Mouse (Mus musculus): Measurements from ENCODE around the gene Coq8b. TPM values are rescaled to one million over a fixed set of nuclear protein-coding genes. Genes with fewer than 3 reads are reported as not detected.

Coq8b gene
- total RNA-seq (2021), result 74.4 and 90.3 TPM in 2 replicates
- long read RNA-seq, transcript Coq8b-201 (15 exons, 2,181 nt), result major isoform, 98 of 119 reads
- long read RNA-seq, partial matches to known transcripts, result 11 of 119 reads
- long read RNA-seq, other reads (novel, unspliced or antisense), result 8 of 119 reads

DNA sequence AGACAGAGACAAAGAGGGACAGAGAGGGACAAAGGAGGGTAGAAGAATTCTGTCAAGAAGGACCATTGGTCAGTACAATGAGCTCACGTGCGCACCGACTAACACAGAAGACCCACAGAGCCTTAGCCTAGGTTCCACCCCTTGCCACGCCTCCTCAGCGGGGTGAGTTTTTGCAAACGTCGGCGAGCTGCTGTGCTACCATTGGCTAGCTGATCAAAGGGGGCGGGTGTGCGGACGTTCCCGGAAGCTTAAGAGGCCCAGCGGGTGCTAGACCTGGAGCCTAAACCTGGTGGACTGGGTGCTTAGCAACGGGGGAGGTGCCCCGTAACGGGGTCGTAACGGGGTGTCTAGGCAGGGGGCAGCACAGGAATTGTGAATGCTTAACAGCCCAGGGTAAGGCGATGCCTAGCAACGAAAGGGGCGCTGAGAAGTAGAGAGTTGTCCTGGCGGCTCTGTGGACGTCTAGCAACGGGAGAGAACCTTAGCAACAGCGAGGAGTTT is at the start of gene Coq8b:
TSS of gene Coq8b (plus strand) at position 243 of the 501 bp plus-strand sequence.
- peak; percentile 93 for DNase-seq

DNA sequence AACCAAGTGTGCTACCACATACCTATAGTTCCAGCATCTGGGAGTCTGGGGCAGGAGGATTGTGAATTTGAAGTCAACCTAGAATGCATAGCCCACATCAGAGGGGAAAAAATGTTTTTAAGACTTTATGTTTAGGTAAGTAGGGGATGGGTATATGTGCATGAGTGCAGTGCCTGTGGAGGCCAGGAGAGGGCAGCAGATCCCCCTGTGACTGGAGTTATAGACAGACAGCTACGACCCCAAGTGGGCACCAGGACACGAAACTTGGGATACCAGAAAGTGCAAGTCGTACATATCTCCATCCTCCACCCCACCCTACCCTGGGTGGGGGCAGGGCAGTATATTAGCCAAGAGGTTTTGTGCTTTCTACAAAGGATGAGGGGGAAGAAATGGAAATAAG is 47.9 kb upstream of the Coq8b start:
- DNase-seq, result peak; percentile 48

DNA sequence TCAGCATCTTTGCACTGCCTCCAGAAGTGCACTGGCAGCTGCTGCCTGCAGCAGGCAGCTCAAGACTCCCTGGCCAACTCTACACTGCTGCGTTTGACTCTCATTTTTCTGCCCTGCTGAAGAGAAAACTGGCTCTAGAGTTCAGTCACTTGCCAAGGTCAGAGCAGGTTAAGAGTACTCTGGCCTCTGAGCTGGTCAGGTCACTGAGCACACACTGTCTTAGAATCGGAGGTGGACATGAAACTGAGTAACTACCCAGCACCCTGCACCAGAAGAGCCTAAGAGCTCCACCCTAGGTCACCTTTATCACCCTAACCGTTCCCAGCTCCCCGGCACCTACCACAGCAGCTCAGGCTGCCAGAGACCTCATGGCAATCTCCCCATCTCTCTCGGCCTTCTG is 46.8 kb upstream of the Coq8b start:
- no peak for DNase-seq

DNA sequence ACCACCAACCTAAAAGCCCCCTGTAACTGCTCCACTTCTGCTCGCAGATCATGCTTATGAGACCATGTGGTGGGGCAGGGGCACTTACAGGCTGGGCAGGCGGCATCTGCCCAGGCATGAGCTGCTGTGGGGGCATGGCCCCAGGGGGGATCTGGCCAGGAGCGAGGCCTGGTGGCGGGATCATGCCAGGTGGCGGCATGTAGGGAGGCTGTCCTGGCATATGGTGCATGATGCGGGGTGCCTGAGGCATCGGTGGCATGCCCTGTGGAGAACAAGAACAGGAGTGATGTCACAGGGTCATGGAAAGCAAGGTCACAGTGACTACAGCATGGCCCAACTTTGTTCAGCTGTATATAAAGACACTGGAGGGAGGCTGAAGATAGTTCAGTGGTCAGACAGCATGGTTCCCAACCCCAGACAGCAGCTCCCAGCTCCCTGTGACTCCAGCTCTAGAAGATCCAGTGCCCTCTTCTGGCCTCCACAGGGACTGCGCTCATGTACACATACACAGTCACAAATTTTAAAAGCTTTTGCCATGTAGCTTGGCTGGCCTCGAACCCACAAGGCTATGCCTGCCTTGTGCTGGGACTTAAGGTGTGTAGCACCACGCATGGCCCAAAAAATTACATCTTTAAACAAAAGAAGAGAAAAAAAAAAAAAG is 43.4 kb upstream of the Coq8b start:
- DNase-seq, result no peak

DNA sequence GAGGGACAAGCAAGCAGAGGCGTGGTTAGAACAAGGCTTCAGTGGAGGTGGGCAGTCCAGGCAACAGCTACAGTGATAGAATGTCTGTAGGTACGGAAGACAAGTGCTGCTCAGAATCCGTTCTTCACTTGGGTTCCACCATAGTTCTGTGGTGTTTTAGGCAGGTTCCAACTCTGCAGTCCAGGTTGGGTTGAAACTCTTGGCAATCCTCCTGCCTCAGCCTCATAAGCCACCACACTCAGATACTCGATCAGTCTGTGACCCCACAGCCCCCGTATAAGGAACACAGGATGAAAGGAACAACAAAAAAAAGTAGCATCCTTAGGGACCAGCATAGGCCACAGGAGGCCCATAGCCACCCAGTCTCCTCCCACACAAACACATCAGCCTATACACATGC is 40.4 kb upstream of the Coq8b start:
- no peak for DNase-seq

DNA sequence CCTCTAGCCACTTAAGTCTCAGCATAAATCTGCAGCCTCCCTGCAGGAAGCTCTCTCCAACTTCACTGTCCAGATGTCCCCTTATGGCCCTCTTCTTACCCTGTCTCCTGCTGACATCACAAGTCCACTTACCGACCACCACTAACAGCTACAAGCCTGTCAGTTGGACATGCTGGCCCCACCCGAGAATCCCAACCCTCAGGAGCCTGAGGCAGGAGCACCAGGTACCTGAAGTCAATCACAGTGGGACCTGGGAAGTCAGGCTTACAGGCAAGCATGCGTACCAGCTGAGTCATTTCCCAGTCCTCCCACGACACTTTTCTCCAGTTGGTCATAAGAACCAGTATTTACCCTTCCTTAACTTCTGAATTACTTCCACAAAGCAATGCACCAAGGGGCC is 39.1 kb upstream of the Coq8b start:
- no peak for DNase-seq

DNA sequence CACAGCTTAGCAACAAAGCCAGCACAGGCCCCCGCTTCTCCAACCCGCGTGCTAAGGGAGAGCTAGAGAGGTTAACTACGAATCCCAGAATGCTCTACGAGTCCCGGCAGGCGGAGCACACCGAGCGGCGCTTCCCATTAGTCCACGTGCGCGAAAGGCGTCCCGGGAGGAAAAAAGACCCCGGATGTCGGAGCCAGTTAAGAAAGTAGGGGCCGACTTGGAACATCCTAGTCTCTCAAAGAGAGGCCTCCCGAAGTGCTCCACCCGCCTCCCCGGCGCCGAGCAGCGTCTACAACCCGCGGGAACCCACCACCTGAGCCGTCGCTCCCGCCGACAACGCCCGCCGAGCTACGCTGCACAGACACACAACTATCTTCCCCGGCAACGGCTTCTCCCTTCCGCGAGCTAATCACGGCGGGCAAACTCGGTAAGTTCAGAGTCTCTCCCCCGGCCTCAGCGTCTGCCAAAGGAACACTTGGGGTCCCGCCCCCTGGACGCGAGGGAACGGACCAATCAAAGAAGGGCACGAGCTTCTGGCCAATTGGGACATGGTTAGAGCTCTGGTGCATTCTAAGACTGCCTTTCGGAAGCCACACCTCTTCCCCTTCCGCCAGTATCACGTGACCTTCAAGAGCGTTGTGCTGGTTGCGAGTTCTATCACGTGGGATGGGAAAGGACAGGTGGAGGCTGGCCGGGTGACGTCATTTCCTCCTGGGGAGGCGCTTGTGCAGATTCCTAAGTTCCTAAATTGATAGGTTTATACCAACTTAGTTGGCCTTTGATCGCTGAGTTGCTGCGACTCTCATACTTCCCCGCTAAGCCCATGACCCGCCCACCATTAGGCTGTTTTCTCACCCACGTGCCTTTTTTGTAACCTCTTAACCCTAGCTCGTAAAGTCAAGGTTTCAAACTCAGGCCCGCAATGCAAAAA is 36.9 kb upstream of the Coq8b start, which contains the start of the genes BC024978 and Snrpa:
TSS of gene BC024978 (plus strand) at position 101 of the 931 bp plus-strand sequence.
TSS of gene Snrpa (minus strand) at position 591 of the 931 bp plus-strand sequence.
- peak; percentile 92 for DNase-seq

DNA sequence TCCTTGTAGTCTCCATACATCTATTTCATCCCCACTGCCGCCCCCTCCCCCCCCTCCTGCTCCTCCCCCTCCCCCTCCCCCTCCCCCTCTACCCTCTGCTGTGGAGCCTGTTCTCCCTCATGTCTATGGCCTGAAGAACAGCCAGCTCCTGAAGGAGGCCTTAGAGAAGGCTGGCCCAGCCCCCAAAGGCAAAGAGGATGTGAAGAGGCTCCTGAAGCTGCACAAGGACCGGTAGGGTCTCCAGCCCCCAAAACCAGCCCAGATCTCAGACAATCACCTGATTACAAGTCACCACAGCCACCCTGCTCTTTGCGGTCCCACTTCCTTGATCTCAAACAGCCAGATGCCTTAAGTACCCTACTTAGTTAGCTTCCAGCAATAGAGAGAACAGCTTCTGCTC is 35.7 kb upstream of the Coq8b start:
- DNase-seq, result no peak

DNA sequence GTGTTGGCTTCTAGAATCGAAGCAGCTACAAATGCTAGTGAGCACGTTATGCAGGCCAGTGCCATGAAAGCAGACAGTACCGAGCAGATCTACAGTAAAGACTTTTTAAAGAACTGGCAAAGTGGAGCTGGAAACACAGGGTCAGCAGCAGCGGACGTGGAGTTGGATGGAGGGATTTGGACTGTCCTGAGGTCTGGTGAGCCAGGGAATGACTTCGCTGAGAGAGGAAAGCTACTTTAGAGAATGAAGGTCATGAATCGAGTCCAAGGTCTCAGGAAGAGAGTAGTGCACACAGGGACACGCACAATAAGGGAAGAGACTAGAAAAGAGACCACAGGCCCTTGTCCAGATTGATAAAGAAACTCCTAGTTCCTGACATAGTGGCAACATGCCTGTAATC is 35.2 kb upstream of the Coq8b start:
- no peak for DNase-seq

DNA sequence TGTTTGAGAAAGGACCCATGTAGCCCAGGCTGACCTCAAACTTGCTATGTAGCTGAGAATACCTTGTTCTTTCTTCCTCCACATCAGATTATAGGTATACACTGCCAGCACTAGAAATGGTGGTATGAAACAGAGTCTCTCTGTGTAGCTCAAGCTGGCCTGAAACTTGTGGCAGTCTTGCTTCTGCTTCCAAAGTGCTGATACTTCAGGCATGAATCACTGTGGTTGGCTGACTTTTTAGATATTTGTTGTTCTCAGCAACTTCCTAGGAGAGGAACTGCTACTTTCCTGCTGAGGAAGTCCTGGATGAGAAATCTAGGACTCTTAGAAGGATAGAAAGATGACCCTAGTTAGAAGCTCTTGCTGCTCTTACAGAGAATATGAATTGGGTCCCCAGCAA is 34.5 kb upstream of the Coq8b start:
- DNase-seq, result no peak

DNA sequence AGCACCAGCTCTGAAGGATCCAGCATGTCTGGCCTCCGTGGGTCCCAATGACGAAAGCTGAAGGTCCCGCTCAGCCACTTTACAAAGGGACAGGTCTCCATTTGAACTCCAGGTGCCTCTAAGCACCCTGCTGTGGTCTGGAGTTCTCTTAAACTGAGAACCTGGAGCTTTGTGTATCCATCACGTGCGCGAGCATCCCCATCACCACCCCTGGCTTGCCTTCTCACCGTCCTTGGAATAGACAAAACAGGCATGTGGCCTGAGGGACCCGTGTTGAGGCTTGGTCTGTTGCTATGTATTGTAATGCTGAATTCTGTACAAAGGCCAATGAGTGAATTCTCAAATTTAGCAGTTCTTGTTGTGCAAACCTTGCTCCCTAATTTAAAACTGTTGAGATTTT is 34.0 kb upstream of the Coq8b start:
- DNase-seq, result no peak

DNA sequence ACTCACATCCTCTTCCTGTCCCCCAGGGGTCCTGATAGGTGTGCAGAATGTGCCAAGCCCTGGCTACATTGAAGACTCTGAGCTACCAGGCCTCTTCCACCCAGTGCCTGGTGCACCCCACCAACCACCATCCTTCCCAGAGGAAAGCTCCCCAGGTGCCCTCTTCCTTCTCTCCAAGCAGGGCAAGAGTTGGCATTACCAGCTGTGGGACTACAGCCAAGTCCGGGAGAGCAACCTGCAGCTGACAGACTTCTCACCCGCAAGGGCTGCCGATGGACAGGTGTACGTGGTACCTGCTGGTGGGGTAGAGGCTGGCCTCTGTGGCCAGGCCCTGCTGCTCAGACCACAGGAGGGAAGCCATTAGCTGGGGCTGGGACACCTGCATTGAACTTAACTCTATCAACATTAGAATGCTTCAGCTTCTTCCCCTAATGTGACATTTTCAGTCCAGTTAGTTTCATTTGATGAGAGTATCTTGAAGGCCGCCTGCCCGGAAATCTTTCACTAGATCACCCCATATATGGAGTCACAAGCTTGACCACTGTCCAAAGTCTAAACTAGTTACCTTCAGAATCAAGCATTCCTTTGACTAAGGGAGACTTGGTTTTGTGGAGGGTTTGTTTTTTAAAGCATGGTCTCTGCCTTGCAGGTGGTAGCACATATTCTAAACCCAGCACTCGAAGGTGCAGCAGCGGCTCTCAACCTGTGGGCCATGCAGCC is 28.9 kb upstream of the Coq8b start:
- no peak for DNase-seq

DNA sequence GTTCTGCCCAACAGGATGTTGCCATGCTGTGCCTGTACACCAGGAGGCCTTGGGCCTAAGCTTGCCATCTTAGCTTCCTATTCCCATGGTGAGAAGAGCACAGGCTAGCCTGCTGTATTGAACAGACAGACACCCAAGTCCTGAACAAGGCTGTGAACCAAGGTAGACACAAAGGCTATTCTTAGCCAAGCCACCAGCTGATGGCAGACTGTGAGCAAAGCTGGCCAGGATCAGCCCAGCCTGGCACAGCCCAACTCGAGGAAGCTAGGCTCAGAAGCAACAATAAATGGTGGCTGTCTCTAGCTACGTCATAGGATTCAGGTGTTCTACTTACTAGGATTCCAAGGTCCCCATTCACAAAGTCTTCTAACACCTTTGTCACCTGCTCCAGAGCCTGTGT is 20.2 kb upstream of the Coq8b start:
- DNase-seq, result no peak

DNA sequence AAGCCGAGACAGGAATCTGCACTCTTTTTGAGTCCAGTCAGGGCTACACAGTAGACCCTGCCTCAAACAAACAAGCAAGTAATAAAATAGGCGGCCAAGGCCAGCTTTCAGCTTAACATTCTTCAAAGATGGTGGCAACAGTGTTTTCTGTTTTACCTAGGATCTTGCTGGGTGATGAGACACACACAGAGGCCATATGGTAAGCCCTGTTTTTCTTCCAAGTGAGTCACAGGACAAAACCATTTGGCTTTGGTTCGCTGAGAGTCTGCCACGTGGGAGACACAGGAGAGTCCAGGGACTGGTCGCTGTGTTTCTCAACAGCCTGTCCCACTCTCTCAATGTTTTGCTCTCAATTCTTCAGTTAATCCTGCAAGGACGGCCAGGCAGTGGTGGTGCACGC is 14.2 kb upstream of the Coq8b start:
- DNase-seq, result no peak

DNA sequence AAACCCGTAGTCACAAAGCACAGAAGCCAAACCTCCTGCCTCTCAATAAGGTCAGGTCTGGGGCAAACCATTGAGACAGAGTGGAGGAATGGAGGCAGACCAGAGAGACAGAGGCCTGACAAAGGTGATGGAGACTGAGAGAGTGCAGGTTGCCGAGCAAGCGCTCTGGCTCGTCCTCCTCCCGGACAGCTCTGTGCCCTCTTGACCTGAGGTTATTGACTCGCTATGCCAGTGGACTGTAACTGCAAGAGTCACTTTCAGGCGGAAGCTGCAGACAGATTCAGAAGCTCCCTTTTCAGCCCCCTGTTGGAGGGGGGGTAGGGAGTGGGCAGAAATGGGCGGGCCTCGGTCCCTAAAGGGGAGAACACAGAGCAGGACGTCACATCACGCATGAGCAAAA is 12.9 kb upstream of the Coq8b start:
- no peak for DNase-seq

DNA sequence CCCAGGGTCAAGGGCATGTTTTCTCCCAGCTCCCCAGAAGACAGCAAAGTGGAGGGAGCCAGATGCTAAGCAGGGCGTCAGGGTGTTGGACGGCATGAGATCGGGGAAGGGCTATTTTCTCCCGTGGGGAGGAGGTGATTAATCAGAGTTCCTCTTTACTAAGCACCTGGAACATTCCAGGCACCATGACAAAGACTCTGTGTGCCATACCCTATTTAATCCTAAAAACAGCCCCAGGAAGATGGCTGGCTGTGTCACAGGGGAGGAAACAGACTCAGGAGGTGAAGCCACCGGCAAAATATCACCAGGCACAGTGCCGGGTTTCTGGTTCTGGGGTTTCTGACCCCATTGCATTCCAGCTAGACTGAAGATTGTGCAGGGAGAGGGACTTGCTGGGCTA is 10.9 kb upstream of the Coq8b start:
- DNase-seq, result no peak

DNA sequence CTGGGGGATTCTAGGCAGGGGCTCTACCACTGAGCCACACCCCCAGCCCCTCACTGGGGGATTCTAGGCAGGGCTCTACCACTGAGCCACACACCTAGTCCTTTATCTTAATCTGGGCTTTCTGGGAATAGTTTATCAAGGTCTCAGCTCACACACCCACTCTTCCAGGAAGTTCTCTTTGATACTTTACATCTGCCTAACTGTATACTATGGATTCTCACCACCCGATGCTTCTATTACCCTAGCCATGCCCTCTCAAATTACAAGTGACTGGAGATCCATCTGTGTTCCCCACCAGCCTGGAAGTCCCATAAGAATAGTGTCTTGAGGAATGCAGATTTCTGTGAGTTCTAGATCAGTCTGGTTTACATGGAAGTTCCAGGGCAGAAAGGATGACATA is 10.3 kb upstream of the Coq8b start:
- no peak for DNase-seq

DNA sequence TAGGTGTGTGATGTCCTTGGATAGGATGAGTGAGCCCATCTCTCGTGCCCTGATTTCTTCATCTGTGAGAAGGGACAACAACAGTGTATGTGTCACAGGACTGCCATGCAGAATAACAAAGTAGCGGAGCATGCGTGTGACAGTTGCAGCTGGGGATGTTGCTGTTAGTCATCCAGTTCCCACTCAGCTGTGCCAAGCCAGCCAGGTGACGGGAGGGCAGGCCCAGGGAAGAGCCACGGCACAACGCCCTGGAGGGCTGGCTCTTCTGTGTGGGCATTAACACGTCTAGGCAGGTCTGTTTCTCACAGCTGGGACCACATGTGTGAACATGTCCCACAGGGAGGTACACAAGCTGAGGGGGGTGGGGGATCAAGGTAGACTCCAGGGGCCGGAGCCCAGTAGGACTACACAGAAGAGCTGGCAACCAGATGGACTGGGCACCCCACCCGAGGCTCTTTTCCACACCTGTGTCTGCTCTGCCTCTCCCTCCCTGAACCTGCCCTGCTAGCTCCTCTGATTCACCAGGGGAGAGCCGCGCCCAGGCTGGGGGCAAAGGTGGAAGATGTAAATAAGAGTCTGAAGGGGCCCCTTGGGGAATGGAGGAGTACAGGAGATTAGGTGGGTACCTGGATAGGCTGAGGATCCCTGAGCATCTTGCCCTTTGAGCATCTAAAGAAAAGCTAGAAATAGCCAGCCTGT is 7.8 kb upstream of the Coq8b start:
- DNase-seq, result peak; percentile 57

DNA sequence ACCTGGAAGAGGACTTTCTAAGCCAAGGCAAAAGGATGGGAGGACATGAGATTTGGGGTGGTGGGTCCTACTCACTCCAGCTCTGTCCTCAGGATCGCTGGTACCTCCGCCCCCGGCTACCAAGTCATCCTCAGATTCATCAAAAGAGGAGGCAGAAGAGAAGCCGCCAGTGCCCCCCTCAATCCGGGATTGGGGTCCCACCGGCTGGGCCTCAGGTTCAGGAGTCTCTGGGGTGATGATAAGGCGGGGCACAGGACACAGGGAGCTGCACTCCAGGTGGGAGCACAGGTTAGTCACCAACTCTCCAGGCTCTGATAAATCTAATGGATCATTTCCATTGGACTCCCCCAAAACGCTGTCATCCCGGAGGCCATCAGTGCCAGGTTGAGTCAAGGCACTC is 5.5 kb upstream of the Coq8b start:
- DNase-seq, result no peak

DNA sequence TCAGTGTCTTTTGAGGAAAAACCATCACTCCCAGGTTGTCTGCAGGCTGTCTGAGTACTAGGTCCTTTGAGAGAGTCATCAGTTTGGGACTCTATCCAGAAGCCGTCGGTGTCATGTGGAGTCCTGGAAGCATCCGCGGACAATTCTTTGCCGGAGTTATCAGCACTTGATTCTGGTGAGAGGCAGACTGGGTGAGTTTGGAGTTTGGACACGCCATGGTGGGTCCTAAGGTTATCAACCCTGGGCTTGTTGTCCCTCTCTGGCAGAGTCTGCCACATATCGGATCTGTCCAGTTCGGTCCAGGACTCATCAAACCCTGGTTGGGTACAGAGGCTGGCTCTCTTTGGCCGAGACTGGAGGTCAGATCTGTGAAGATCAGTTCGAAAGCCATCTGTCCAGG is 5.1 kb upstream of the Coq8b start:
- DNase-seq, result no peak

DNA sequence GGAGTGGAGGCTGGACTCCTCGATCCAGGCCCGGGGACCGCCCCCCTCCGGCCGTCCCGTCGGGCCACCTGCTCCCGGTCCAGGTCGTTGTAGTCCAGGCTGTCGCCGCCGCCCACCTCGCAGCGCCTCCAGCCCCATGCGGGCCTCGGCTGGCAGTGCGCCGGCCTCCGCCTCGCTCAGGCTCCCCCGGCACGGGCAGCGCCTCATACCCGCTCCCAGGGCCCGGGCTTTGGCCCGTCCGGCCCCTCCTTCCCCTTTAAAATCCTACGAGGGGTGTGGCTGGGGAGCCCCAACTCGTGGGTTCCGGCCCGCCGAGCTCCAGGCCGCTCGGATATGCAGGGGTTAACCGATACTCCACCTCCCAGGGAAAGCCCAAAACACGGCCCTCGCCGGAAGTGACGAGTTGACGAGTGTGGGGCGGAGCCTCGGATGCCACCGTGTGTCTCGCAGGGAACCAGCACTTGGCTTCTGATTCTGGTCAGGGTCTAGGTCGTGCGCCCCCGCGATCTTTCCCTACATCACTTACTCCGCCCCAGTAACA is 4.5 kb upstream of the Coq8b start, which contains the start of gene Itpkc:
TSS of gene Itpkc (minus strand) at position 381 of the 541 bp plus-strand sequence.
- peak; percentile 90 for DNase-seq

Data from adrenal gland, postnatal 25 days (tissue).